Comparison of ENCODE assay signal across 21 mouse cellular contexts in genomic region chr13:113939681-113940080, GRCm38 (mm10).
DNase-seq lines count a peak whose midpoint lies in the region; ATAC-seq and TF ChIP-seq lines count a peak whose summit lies in the region.
"Had no signal": no experiment of that assay in that cellular context is flagged by ENCODE, and none has a peak within 500 bp of the region (broad histone marks: within the 10 kb centered on the region; RNA-seq: fewer than 3 reads in every experiment).

No protein-coding gene starts in this region.

- no peak for TF ChIP-seq POLR2A in kidney, adult 2 months (IDR thresholded peaks at IDR 0.05; ENCODE audit: low read depth, low read length)

- ATAC-seq in stomach, postnatal 0 days (ENCODE audit: low FRiP score, low TSS enrichment), result no peak
- ATAC-seq: forebrain, embryonic 13.5 days; inflammation-experienced regulatory T-cells, adult 6 months had no signal

- H3K27me3 ChIP-seq in kidney, adult 2 months (replicated peaks; ENCODE audit: control insufficient read depth, insufficient read depth, low read length), result no peaks in the 10 kb centered on the region
- H3K27me3 ChIP-seq in stomach, postnatal 0 days (ENCODE audit: control insufficient read depth, insufficient read depth, low read length), result no peaks in the 10 kb centered on the region
- H3K27me3 ChIP-seq: CH12.LX; forebrain, embryonic 13.5 days; liver, embryonic 12.5 days; stomach, embryonic 15.5 days had no signal

- H3K27ac ChIP-seq in kidney, adult 2 months (ENCODE audit: insufficient read depth, low read depth, low read length), result no peak overlapping the region
- H3K27ac ChIP-seq in stomach, postnatal 0 days (replicated peaks), result no peak overlapping the region
- H3K27ac ChIP-seq: forebrain, embryonic 13.5 days; left cerebral cortex, adult 2 months; liver, embryonic 12.5 days; macrophage; midbrain, embryonic 10.5 days; stomach, embryonic 15.5 days had no signal

- no peak overlapping the region for H3K4me3 ChIP-seq in kidney, adult 2 months (ENCODE audit: insufficient read depth, low read depth, low read length)
- H3K4me3 ChIP-seq in stomach, postnatal 0 days (ENCODE audit: low read depth, low read length), result no peak overlapping the region
- H3K4me3 ChIP-seq: forebrain, embryonic 13.5 days; left cerebral cortex, adult 2 months; liver, embryonic 12.5 days; midbrain, embryonic 10.5 days; stomach, embryonic 15.5 days had no signal

- TF ChIP-seq CTCF in kidney, adult 2 months (conservative IDR thresholded peaks at IDR 0.05; ENCODE audit: insufficient read depth, insufficient read length, low read depth, low read length), result no peak
- TF ChIP-seq CTCF in stomach, postnatal 0 days (IDR thresholded peaks at IDR 0.05; ENCODE audit: low read depth), result no peak

- no peak overlapping the region for H3K9ac ChIP-seq in stomach, postnatal 0 days (ENCODE audit: low read length)
- H3K9ac ChIP-seq: forebrain, embryonic 13.5 days; liver, embryonic 12.5 days; lung, embryonic 14.5 days; stomach, embryonic 15.5 days had no signal

- WGBS in kidney, adult 2 months, result 69% methylated on average over 3 of the region's 3 CpGs
- WGBS in stomach, postnatal 0 days, result 42% methylated on average over 3 of the region's 3 CpGs

- no peak for TF ChIP-seq EP300 in stomach, postnatal 0 days (optimal IDR thresholded peaks at IDR 0.05)

- H3K4me2 ChIP-seq in stomach, postnatal 0 days (replicated peaks; ENCODE audit: low read depth), result no peak overlapping the region
- H3K4me2 ChIP-seq: forebrain, embryonic 13.5 days; liver, embryonic 12.5 days; lung, embryonic 14.5 days; stomach, embryonic 15.5 days had no signal

- no peaks in the 10 kb centered on the region for H3K4me1 ChIP-seq in kidney, adult 2 months (ENCODE audit: control insufficient read depth, insufficient read depth, low read length)
- no peaks in the 10 kb centered on the region for H3K4me1 ChIP-seq in stomach, postnatal 0 days (replicated peaks; ENCODE audit: control insufficient read depth, insufficient read depth)
- H3K4me1 ChIP-seq: forebrain, embryonic 13.5 days; stomach, embryonic 15.5 days had no signal

- H3K36me3 ChIP-seq in kidney, adult 2 months (ENCODE audit: control insufficient read depth, insufficient read depth, low read length), result no peaks in the 10 kb centered on the region; the same call in 1 of the 2 replicates
- H3K36me3 ChIP-seq in stomach, postnatal 0 days (ENCODE audit: control insufficient read depth, insufficient read depth, low read length), result no peaks in the 10 kb centered on the region
- H3K36me3 ChIP-seq: midbrain, embryonic 10.5 days; stomach, embryonic 15.5 days had no signal

- intact Hi-C loops in heart, postnatal 36 days (cut with DNase I), result no loop called here

- no peaks in the 10 kb centered on the region for H3K9me3 ChIP-seq in stomach, postnatal 0 days (ENCODE audit: control insufficient read depth, low read length)
- H3K9me3 ChIP-seq: forebrain, embryonic 13.5 days; liver, embryonic 12.5 days; midbrain, embryonic 10.5 days; stomach, embryonic 15.5 days had no signal

- DNase-seq in cerebellum, postnatal 10 days, result peak; percentile 23 to 32
- no peak for DNase-seq in cerebellum, adult 11-12 months
- peak; percentile 25 for DNase-seq in kidney, adult 2 months
- DNase-seq in kidney, postnatal 14 days, result no peak
- DNase-seq in gastrocnemius, postnatal 25 days, result peak; percentile 51
- DNase-seq in heart, postnatal 36 days, result peak; percentile 34 to 39
- DNase-seq in urinary bladder, postnatal 10 days (ENCODE audit: low spot score), result no peak
- DNase-seq in stomach, postnatal 0 days (ENCODE audit: low spot score), result no peak
- DNase-seq: kidney, adult 8-10 months; kidney, postnatal 25 days; lung, embryonic 14.5 days; right cerebral cortex, postnatal 25 days; thymus, adult 2 months had no signal

Comparison
In these comparisons a context has a peak if more than half of its experiments do, and no peak if none do; other contexts are left out.
1. DNase-seq: peak in cerebellum, postnatal 10 days (2 of 2), kidney, adult 2 months (single experiment), gastrocnemius, postnatal 25 days (single experiment) and heart, postnatal 36 days (2 of 2); none in cerebellum, adult 11-12 months (single experiment), kidney, postnatal 14 days (single experiment), urinary bladder, postnatal 10 days (single experiment) and stomach, postnatal 0 days (single experiment).